Mouse (Mus musculus): Measurements from ENCODE around the gene Chd6. TPM values are rescaled to one million over a fixed set of nuclear protein-coding genes. Genes with fewer than 3 reads are reported as not detected.

Gene Chd6
- polyA plus RNA-seq, 1 experiment from 2014 or later = 39.4 TPM

DNA sequence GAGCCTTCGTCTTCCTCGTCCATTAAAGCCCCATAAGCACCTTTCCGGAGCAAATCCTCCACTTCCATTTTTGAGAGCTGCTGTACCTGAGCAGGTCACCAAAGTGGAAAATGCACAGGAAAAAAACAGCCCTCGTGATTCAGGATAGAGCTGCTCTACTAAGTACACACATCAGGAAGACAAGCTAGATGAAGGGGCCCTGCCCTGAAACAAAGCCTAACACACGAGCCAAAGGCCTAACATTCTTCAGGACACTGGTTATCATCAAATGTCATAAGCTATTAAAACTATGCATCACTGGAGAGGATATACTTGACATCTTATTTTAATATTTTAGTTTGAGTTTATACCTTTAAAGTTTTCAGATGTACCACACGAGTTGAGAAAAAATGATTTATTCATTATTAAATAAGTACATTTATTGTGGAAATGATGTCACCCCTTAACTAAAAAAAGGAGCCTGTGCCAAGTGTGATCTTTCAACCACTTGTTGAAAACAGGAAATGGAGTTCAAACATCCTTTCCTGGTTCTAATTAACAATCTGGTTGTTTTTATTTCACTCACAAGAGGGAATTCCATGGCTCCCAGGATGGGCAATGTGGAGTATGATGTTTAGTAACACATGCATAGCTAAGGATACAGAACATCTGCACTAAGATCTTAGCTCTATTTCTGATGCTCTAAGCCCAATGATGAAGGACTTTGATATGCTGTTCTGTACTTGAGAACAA is 118.4 kb downstream of the Chd6 start:
- H3K27ac ChIP-seq (replicated peaks; ENCODE audit: low read depth, low read length) = no peak overlapping the region
- no peaks in the 10 kb centered on the region for H3K4me1 ChIP-seq (ENCODE audit: control insufficient read depth, insufficient read depth, low read length)
- H3K4me2 ChIP-seq (ENCODE audit: low read depth, severe bottlenecking) = no peak overlapping the region
- no peak for ATAC-seq (ENCODE audit: insufficient number of reproducible peaks, low FRiP score, low TSS enrichment, low read depth)
- H3K9ac ChIP-seq (ENCODE audit: low read length) = no peak overlapping the region
- H3K36me3 ChIP-seq (ENCODE audit: control insufficient read depth, insufficient read depth, low read length) = peaks cover 3% of the 10 kb centered on the region; the same call in 1 of the 2 replicates
- H3K27me3 ChIP-seq (ENCODE audit: control insufficient read depth, insufficient read depth, low read length) = no peaks in the 10 kb centered on the region
- no peak overlapping the region for H3K4me3 ChIP-seq (ENCODE audit: low read depth, low read length)
- DNase-seq (ENCODE audit: low spot score) = no peak
- 66% methylated on average over 6 of the region's 6 CpGs for WGBS
- no peaks in the 10 kb centered on the region for H3K9me3 ChIP-seq (ENCODE audit: control insufficient read depth, low read length)

DNA sequence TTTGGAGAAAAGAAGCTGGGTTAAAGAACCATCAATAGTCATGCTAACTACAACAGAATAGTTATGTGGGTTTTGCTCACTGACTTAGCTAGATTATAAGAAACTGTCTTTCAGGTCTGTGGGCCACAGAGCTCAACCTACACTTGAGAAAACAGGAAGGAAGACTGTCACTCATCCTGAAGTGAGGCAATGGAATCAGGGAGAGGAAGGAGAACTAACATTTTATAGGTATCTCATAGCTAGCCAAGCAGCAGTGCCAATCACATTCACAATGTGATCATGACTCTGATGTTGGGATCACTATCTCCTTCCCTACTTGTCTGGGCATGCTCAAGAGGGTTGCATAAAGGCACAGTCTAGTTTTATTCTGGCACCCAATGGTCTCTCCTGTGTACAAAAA is 121.4 kb downstream of the Chd6 start:
- peaks cover 14% of the 10 kb centered on the region; the same call in 1 of the 2 replicates for H3K36me3 ChIP-seq (ENCODE audit: control insufficient read depth, insufficient read depth, low read length)
- H3K27me3 ChIP-seq (ENCODE audit: control insufficient read depth, insufficient read depth, low read length) = no peaks in the 10 kb centered on the region
- H3K9me3 ChIP-seq (ENCODE audit: control insufficient read depth, low read length) = no peaks in the 10 kb centered on the region
- no peak overlapping the region for H3K4me3 ChIP-seq (ENCODE audit: low read depth, low read length)
- H3K9ac ChIP-seq (ENCODE audit: low read length) = no peak overlapping the region
- H3K4me1 ChIP-seq (ENCODE audit: control insufficient read depth, insufficient read depth, low read length) = no peaks in the 10 kb centered on the region
- ATAC-seq (ENCODE audit: insufficient number of reproducible peaks, low FRiP score, low TSS enrichment, low read depth) (no peak), DNase-seq (ENCODE audit: low spot score) (no peak)
- H3K4me2 ChIP-seq (ENCODE audit: low read depth, severe bottlenecking) = no peak overlapping the region
- no peak overlapping the region for H3K27ac ChIP-seq (replicated peaks; ENCODE audit: low read depth, low read length)

GRCm38 (mm10) chr2:160982636-160983035 is 126.2 kb downstream of the Chd6 start:
- Histone ChIP-seq H3K36me3 (ENCODE audit: control insufficient read depth, insufficient read depth, low read length) (peaks cover 16% of the 10 kb centered on the region; the same call in 1 of the 2 replicates), H3K4me2 (ENCODE audit: low read depth, severe bottlenecking) (no peak overlapping the region), H3K27me3 (ENCODE audit: control insufficient read depth, insufficient read depth, low read length) (no peaks in the 10 kb centered on the region), H3K27ac (replicated peaks; ENCODE audit: low read depth, low read length) (no peak overlapping the region), H3K4me1 (ENCODE audit: control insufficient read depth, insufficient read depth, low read length) (no peaks in the 10 kb centered on the region), H3K4me3 (ENCODE audit: low read depth, low read length) (no peak overlapping the region), H3K9ac (ENCODE audit: low read length) (no peak overlapping the region), H3K9me3 (ENCODE audit: control insufficient read depth, low read length) (no peaks in the 10 kb centered on the region)
- ATAC-seq (ENCODE audit: insufficient number of reproducible peaks, low FRiP score, low TSS enrichment, low read depth) (no peak), DNase-seq (ENCODE audit: low spot score) (no peak)
- 91% methylated on average over 3 of the region's 3 CpGs for WGBS

GRCm38 (mm10) chr2:160981791-160982190 is 127.1 kb downstream of the Chd6 start:
- H3K4me3 ChIP-seq (ENCODE audit: low read depth, low read length) = no peak overlapping the region
- H3K4me1 ChIP-seq (ENCODE audit: control insufficient read depth, insufficient read depth, low read length) = no peaks in the 10 kb centered on the region
- no peak overlapping the region for H3K4me2 ChIP-seq (ENCODE audit: low read depth, severe bottlenecking)
- H3K27me3 ChIP-seq (ENCODE audit: control insufficient read depth, insufficient read depth, low read length) = no peaks in the 10 kb centered on the region
- no peak overlapping the region for H3K9ac ChIP-seq (ENCODE audit: low read length)
- H3K9me3 ChIP-seq (ENCODE audit: control insufficient read depth, low read length) = no peaks in the 10 kb centered on the region
- 95% methylated on average over 6 of the region's 6 CpGs for WGBS
- no peak for DNase-seq (ENCODE audit: low spot score)
- H3K27ac ChIP-seq (replicated peaks; ENCODE audit: low read depth, low read length) = no peak overlapping the region
- peaks cover 18% of the 10 kb centered on the region; the same call in 1 of the 2 replicates for H3K36me3 ChIP-seq (ENCODE audit: control insufficient read depth, insufficient read depth, low read length)
- ATAC-seq (ENCODE audit: insufficient number of reproducible peaks, low FRiP score, low TSS enrichment, low read depth) = no peak

- Histone ChIP-seq H3K9ac (ENCODE audit: low read length) (no peak overlapping the region), H3K4me3 (ENCODE audit: low read depth, low read length) (no peak overlapping the region), H3K27me3 (ENCODE audit: control insufficient read depth, insufficient read depth, low read length) (no peaks in the 10 kb centered on the region), H3K27ac (replicated peaks; ENCODE audit: low read depth, low read length) (no peak overlapping the region), H3K4me2 (ENCODE audit: low read depth, severe bottlenecking) (no peak overlapping the region), H3K9me3 (ENCODE audit: control insufficient read depth, low read length) (no peaks in the 10 kb centered on the region), H3K36me3 (ENCODE audit: control insufficient read depth, insufficient read depth, low read length) (peaks cover 13% of the 10 kb centered on the region; the same call in 1 of the 2 replicates), H3K4me1 (ENCODE audit: control insufficient read depth, insufficient read depth, low read length) (no peaks in the 10 kb centered on the region)
- DNase-seq (ENCODE audit: low spot score) (no peak), ATAC-seq (ENCODE audit: insufficient number of reproducible peaks, low FRiP score, low TSS enrichment, low read depth) (no peak)
- 100% methylated on average over 1 of the region's 1 CpGs for WGBS
Measured at GRCm38 (mm10) chr2:160978651-160979050, 130.2 kb downstream of the Chd6 start.

DNA sequence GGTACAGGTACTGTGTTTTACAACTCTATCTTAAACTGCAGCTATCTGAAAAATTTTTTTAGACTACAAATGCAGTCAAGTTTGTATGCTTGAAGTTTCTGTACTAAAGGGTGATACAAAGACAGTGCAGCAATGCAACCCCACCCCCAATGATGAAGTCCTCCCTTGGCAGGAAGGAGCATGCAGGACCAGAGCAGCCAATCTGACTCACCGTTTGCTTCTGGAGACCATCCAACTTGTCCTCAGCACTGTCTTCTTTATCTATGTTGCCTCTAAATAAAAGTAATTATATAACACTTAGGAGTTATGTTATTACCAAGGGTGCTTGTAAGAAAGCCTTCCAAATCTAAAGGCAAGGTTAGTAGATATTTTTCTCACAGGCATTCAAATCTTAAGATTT is 131.6 kb downstream of the Chd6 start:
- H3K4me1 ChIP-seq (ENCODE audit: control insufficient read depth, insufficient read depth, low read length) = no peaks in the 10 kb centered on the region
- no peak overlapping the region for H3K9ac ChIP-seq (ENCODE audit: low read length)
- DNase-seq (ENCODE audit: low spot score) (no peak), ATAC-seq (ENCODE audit: insufficient number of reproducible peaks, low FRiP score, low TSS enrichment, low read depth) (no peak)
- H3K36me3 ChIP-seq (ENCODE audit: control insufficient read depth, insufficient read depth, low read length) = peaks cover 7% of the 10 kb centered on the region; the same call in 1 of the 2 replicates
- H3K4me3 ChIP-seq (ENCODE audit: low read depth, low read length) = no peak overlapping the region
- no peaks in the 10 kb centered on the region for H3K9me3 ChIP-seq (ENCODE audit: control insufficient read depth, low read length)
- WGBS = 91% methylated on average over 1 of the region's 1 CpGs
- H3K27ac ChIP-seq (replicated peaks; ENCODE audit: low read depth, low read length) = no peak overlapping the region
- no peaks in the 10 kb centered on the region for H3K27me3 ChIP-seq (ENCODE audit: control insufficient read depth, insufficient read depth, low read length)
- H3K4me2 ChIP-seq (ENCODE audit: low read depth, severe bottlenecking) = no peak overlapping the region

- Histone ChIP-seq H3K4me1 (ENCODE audit: control insufficient read depth, insufficient read depth, low read length) (no peaks in the 10 kb centered on the region), H3K4me3 (ENCODE audit: low read depth, low read length) (no peak overlapping the region), H3K36me3 (ENCODE audit: control insufficient read depth, insufficient read depth, low read length) (peaks cover 2% of the 10 kb centered on the region; the same call in 1 of the 2 replicates), H3K9me3 (ENCODE audit: control insufficient read depth, low read length) (no peaks in the 10 kb centered on the region), H3K4me2 (ENCODE audit: low read depth, severe bottlenecking) (no peak overlapping the region), H3K9ac (ENCODE audit: low read length) (no peak overlapping the region), H3K27me3 (ENCODE audit: control insufficient read depth, insufficient read depth, low read length) (no peaks in the 10 kb centered on the region), H3K27ac (replicated peaks; ENCODE audit: low read depth, low read length) (no peak overlapping the region)
- ATAC-seq (ENCODE audit: insufficient number of reproducible peaks, low FRiP score, low TSS enrichment, low read depth) (no peak), DNase-seq (ENCODE audit: low spot score) (no peak)
- 72% methylated on average over 5 of the region's 5 CpGs for WGBS
Measured at GRCm38 (mm10) chr2:160973648-160974215, 135.1 kb downstream of the Chd6 start.

GRCm38 (mm10) chr2:160972103-160972792 is 136.6 kb downstream of the Chd6 start:
- ATAC-seq (ENCODE audit: insufficient number of reproducible peaks, low FRiP score, low TSS enrichment, low read depth) (no peak), DNase-seq (ENCODE audit: low spot score) (no peak)
- Histone ChIP-seq H3K9me3 (ENCODE audit: control insufficient read depth, low read length) (no peaks in the 10 kb centered on the region), H3K4me3 (ENCODE audit: low read depth, low read length) (no peak overlapping the region), H3K27me3 (ENCODE audit: control insufficient read depth, insufficient read depth, low read length) (no peaks in the 10 kb centered on the region), H3K36me3 (ENCODE audit: control insufficient read depth, insufficient read depth, low read length) (peaks cover 2% of the 10 kb centered on the region; the same call in 1 of the 2 replicates), H3K4me1 (ENCODE audit: control insufficient read depth, insufficient read depth, low read length) (no peaks in the 10 kb centered on the region), H3K4me2 (ENCODE audit: low read depth, severe bottlenecking) (no peak overlapping the region), H3K27ac (replicated peaks; ENCODE audit: low read depth, low read length) (no peak overlapping the region), H3K9ac (ENCODE audit: low read length) (no peak overlapping the region)
- WGBS = 96% methylated on average over 7 of the region's 7 CpGs
